Mouse (Mus musculus): ENCODE data around the gene Hist2h2aa1. TPM values are rescaled to one million over a fixed set of nuclear protein-coding genes. Genes with fewer than 3 reads are reported as not detected.
"Not testable (repeated sequence)": the region's sequence is repeated elsewhere in the genome, so short reads cannot be mapped to it uniquely, and the experiment has no call there.

Hist2h2aa1 gene
- 1 to 10 TPM; 6.9 to 9.0 TPM for total RNA-seq (2021)

DNA sequence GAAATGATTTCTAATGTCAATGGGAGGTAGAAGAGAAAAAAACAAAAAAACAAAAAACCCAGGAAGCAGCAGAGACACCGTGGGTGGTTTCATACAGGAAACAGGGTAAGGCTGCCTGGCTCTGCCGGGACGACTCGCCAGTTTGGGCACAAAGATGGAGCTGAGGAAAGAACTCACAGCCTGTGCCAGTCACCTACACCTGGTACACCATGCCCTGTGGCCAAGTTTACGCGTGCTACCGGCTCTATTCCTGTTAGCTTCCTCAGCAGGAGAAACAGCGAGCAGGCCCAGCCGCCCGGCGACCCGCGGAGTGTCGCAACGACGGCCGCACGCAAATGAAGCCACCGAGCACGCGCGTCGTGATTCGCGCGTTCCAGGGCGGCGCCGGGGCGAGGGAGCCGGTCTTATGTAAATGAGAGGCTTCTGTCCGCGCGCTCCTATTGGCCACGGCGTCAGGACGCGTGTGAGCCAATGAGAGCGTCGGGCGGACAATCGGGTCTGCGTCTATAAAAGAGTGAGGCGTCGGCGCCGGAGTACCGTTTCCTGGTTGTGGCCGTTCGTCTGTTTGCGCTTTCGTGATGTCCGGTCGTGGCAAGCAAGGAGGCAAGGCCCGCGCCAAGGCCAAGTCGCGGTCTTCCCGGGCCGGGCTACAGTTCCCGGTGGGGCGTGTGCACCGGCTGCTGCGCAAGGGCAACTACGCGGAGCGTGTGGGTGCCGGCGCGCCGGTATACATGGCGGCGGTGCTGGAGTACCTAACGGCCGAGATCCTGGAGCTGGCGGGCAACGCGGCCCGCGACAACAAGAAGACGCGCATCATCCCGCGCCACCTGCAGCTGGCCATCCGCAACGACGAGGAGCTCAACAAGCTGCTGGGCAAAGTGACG, at the start of gene Hist2h2aa1:
Gene Hist2h2aa1, plus strand, starts transcription at position 495 of the 884 bp plus-strand sequence.
- intact Hi-C loops (cut with DNase I) = not testable (repeated sequence)
- DNase-seq (ENCODE audit: low spot score in 2 of 2) = peak; percentile 89 to 90

GRCm38 (mm10) chr3:96195616-96196313, 49.5 kb upstream of the Hist2h2aa1 start:
- intact Hi-C loops (cut with DNase I) = no loop called here
- no peak for DNase-seq (ENCODE audit: low spot score in 2 of 2)

DNA sequence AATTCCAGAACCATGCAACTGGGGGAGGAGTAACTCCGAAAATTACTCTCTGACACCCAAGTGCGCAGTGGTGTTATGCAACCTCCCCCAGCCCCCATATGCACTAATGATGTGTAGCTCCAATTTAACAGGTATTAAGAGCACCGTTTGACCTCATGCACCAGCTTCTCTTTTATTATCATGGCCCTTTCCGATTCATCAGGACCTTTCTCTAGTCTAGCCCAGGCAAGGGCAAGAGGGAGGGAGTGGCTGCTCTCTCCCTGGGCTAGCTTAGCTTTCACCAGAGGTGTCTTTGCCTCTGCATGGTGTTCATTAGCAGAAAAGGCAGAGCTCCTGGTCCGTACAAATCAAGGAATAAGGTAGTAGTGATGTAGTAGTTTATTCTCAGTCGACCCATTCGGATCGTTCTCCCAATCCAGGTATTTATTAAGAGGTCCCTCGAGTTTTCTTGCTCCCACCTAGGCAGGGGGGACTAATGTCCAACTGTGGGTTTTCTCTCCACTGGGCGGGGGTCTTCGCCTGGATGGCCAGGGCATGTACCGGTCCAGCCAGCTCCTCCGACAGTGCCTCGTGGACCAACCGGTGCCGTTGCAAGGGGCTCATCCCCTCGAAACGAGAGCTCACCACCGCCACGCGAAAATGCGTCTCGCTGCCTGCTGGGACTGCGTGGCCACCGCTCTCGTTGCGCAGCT, 48.7 kb upstream of the Hist2h2aa1 start:
- intact Hi-C loops (cut with DNase I) = no loop called here
- peak in 1 of 2 experiments; percentile 38 for DNase-seq (ENCODE audit: low spot score in 2 of 2)

GRCm38 (mm10) chr3:96197129-96197749, 48.1 kb upstream of the Hist2h2aa1 start:
- intact Hi-C loops (cut with DNase I) = no loop called here
- DNase-seq (ENCODE audit: low spot score in 2 of 2) = peak; percentile 92 to 98

GRCm38 (mm10) chr3:96198181-96198580, 47.1 kb upstream of the Hist2h2aa1 start:
- no peak for DNase-seq (ENCODE audit: low spot score in 2 of 2)
- intact Hi-C loops (cut with DNase I) = no loop called here

DNA sequence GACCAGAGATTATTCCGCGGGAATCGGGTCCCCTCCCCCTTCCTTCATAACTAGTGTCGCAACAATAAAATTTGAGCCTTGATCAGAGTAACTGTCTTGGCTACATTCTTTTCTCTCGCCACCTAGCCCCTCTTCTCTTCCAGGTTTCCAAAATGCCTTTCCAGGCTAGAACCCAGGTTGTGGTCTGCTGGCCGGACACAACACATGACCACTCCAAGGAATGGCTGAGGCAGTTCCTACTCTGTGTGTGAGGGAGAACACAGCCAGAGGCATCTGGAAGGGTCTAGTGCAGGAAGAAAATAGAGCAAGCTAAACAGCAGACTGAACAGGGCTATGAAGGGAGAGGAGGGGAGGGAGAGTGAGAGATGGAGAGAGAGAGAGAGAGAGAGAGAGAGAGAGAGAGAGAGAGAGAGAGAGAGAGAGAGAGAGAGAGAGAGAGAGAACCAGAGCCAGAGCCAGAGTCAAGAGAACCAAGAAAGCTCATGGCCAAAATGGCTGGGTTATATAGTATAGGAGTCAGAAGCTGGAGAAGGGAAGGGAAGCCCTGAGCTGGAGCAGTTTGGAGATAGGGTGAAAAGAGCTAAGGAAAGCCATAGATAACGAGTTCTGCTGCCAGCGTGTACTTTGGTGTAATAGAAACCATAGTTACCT, 46.6 kb upstream of the Hist2h2aa1 start:
- DNase-seq (ENCODE audit: low spot score in 2 of 2); intact Hi-C loops (cut with DNase I): not testable (repeated sequence)

GRCm38 (mm10) chr3:96199731-96200130, 45.6 kb upstream of the Hist2h2aa1 start:
- no peak for DNase-seq (ENCODE audit: low spot score in 2 of 2)
- intact Hi-C loops (cut with DNase I) = no loop called here

- intact Hi-C loops (cut with DNase I) = no loop called here
These were observed 37.5 kb upstream of the Hist2h2aa1 start for GRCm38 (mm10) chr3:96207819-96208218.

GRCm38 (mm10) chr3:96209242-96209641, 36.1 kb upstream of the Hist2h2aa1 start:
- DNase-seq (ENCODE audit: low spot score in 2 of 2) = no peak

More at GRCm38 (mm10) chr3:96207819-96208218, 37.5 kb upstream of the Hist2h2aa1 start:
- no peak for DNase-seq (ENCODE audit: low spot score in 2 of 2)

GRCm38 (mm10) chr3:96219191-96219641, 26.1 kb upstream of the Hist2h2aa1 start:
- DNase-seq (ENCODE audit: low spot score in 2 of 2) = peak in 1 of 2 experiments; percentile 48
- intact Hi-C loops (cut with DNase I) = loop anchor here (5.0 kb wide), 1 partner anchor 147 kb away; no protein-coding TSS in a partner anchor

More at GRCm38 (mm10) chr3:96209242-96209641, 36.1 kb upstream of the Hist2h2aa1 start:
- intact Hi-C loops (cut with DNase I) = no loop called here

DNA sequence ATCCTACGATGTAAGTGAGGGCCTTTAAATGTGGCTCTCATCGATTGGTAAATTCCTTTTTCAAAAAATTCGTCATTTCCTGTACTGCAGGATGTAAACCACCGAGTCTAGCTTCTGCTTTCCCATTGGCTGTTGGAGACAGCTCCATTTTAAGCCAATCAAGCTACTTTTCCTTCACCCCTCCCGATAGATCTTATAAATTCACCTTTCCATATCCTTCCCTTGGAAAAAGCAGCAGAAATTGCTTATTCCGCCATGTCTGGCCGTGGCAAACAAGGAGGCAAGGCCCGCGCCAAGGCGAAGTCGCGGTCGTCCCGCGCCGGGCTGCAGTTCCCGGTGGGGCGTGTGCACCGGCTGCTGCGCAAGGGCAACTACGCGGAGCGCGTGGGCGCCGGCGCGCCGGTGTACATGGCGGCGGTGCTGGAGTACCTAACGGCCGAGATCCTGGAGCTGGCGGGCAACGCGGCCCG, 25.6 kb upstream of the Hist2h2aa1 start, which contains the start of the genes Bola1 and Hist2h2ab:
Gene Bola1, minus strand, starts transcription at position 49 of the 470 bp plus-strand sequence.
Gene Hist2h2ab, plus strand, starts transcription at position 205 of the 470 bp plus-strand sequence.
- intact Hi-C loops (cut with DNase I) = loop anchor here (2.0 to 5.0 kb wide), 2 partner anchors 43 to 147 kb away; partner anchors contain the start of gene Hist2h4
- DNase-seq (ENCODE audit: low spot score in 2 of 2) = peak; percentile 82 to 95

DNA sequence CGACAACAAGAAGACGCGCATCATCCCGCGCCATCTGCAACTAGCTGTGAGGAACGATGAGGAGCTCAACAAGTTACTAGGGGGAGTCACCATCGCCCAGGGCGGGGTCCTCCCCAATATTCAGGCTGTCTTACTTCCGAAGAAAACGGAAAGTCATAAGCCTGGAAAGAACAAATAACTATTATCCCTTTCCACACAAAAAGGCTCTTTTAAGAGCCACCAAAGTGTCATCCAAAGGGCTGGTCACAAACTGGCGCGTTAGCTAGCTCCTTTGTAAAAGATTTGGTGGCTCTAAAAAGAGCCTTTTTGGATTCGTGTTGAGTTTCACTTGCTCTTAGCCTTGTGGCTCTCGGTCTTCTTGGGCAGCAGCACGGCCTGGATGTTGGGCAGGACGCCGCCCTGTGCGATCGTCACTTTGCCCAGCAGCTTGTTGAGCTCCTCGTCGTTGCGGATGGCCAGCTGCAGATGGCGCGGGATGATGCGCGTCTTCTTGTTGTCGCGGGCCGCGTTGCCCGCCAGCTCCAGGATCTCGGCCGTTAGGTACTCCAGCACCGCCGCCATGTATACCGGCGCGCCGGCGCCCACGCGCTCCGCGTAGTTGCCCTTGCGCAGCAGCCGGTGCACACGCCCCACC, 25.0 kb upstream of the Hist2h2aa1 start:
- intact Hi-C loops (cut with DNase I) = loop anchor here (2.0 kb wide), 1 partner anchor 43 kb away; the partner anchor contains the start of gene Hist2h4
- not testable (repeated sequence) for DNase-seq (ENCODE audit: low spot score in 2 of 2)

DNA sequence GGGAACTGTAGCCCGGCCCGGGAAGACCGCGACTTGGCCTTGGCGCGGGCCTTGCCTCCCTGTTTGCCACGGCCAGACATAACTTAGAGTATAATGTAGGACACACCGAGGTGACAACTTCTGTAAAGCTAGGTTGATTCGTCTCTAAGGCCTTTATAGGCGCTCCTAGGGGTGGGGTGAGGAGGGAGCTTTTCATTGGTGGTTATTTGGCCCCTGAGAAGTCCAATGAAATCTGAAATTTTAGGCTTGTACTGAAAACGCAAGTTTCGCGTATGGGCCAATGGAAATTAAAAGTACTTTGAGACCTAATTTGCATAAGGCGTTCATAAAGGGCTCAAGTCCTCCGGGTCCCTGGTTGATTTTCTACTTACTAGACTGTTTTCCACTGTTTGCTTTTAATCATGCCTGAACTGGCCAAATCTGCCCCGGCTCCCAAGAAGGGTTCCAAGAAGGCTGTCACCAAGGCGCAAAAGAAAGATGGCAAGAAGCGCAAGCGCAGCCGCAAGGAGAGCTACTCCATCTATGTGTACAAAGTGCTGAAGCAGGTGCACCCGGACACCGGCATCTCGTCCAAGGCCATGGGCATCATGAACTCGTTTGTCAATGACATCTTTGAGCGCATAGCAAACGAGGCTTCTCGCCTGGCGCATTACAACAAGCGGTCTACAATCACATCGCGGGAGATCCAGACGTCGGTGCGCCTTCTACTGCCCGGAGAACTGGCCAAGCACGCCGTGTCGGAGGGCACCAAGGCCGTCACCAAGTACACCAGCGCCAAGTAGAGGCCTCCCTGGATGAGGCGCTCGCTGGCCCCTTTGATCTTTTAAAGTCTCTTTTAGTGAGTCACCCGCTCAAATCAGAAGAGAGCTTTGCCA, 24.3 kb upstream of the Hist2h2aa1 start, which contains the start of the genes Hist2h2ac and Hist2h2be:
Gene Hist2h2ac, minus strand, starts transcription at position 116 of the 875 bp plus-strand sequence.
Gene Hist2h2be, plus strand, starts transcription at position 355 of the 875 bp plus-strand sequence.
- intact Hi-C loops (cut with DNase I) = loop anchor here (2.0 kb wide), 1 partner anchor 42 kb away; the partner anchor contains the start of gene Hist2h4

DNA sequence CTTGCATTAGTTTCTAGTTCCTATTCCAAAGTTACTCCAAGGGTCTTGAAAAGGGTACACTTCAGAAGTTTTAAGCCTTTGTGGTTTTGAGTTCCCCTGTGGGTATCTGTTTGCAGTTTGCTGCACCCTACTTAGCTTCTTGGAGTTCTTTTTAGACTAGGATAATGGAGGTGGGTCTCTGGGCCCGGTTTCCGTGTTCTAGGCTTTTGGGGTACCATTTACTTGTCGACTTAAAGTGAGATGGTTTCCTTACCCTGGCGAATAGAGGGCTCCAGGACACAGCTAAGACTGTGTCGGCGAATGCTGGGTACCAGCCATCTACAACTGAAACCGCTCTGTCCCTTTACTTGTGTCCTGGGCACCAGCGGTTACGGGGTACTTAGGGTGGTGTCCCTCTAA, 23.7 kb upstream of the Hist2h2aa1 start:
- no peak for DNase-seq (ENCODE audit: low spot score in 2 of 2)
- intact Hi-C loops (cut with DNase I) = loop anchor here (2.0 kb wide), 1 partner anchor 41 kb away; the partner anchor contains the start of gene Hist2h4

More for the DNA sequence above, 24.3 kb upstream of the Hist2h2aa1 start, which contains the start of the genes Hist2h2ac and Hist2h2be:
- peak; percentile 87 to 96 for DNase-seq (ENCODE audit: low spot score in 2 of 2)

DNA sequence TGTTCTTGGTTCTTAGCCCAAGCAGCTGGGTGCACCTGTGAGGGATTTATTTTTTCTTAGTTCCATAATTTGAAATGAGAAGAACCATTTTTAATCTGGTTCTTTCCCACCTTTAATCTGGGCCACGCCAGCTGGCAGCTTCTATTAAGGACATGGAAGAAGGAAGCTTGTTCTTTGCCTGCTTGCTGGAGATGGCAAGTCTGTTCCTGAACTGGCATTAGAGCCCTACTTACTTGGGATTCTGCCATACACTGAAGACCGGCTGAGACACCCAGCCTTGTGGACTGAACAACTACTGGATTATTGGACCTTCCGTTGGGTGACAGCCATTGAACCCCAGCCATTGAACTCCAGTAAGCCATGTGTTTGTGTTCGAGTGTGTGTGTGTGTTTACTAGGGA, 22.5 kb upstream of the Hist2h2aa1 start:
- peak in 1 of 2 experiments; percentile 19 for DNase-seq (ENCODE audit: low spot score in 2 of 2)
- intact Hi-C loops (cut with DNase I) = no loop called here

DNA sequence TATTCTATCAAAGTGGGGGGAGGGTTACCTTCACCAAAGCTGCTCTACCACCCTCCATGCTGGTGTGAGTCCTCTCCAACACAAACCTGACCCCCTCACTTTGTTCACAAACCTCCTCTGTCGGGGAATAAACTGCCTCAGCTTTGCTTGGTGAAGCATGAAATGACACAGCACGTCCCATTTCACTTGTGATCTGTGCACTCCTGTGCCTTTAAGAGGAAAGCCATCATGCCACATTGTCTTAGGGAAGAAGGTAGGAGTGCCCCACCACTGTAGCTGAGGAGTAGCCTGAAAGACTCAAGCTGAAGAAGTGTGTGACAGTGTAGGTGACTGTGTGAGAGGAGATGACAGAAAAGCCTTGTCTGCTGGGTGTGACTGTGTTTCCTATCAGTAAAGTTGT, 19.9 kb upstream of the Hist2h2aa1 start:
- intact Hi-C loops (cut with DNase I) = no loop called here
- DNase-seq (ENCODE audit: low spot score in 2 of 2) = no peak

Data from left cerebral cortex, postnatal 25 days (tissue).